8 mouse cellular contexts compared by ENCODE assay signal in the genomic region with DNA sequence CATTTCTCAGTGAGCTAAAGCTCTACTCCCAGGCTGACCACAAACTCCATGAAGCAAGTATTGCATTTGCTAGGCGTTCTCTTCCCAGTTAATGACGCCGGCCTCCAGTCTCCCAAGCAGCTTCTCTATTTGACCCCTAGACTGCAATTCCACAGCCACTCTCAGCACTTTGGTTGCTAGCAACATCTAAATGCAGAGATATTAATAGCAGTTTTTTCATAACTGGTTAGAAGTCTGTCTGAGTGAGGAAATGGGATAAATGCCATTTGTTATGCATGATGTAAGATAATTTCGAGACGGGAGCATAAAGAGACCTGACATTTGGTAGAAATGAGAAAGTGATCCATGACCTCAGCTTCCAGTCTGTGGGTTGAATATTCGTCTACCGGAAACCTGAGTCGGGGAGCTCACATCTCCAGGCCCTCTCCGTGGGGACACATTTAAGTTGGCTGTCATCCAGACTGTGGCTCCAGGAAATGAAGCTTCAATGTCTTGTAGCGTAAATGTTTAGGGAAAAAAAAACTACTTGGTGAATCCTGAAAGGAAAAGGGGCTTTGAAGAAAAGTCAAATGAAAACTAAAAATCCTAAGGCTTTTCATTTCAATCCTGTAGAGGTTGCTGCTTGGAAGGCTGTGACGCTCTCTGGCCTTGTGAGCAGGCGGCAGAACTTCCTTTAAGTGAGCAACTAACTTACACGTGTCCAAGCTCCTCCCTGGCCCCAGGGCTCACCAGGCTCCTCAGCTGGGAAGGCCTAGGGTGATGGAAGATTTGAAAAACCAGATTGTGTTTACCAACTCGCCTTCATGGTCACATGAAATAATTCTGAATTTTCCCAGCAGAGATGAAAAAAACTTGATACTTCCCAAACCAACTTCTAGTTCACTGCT.
DNase-seq lines count a peak whose midpoint lies in the region; ATAC-seq and TF ChIP-seq lines count a peak whose summit lies in the region.

No protein-coding gene starts in this region.

- intact Hi-C loops in heart, adult 2 months (cut with DNase I) = no loop called here

- TF ChIP-seq POLR2A in heart, adult 2 months (IDR thresholded peaks at IDR 0.05; ENCODE audit: insufficient read depth, low read depth, low read length) = no peak

- H3K27ac ChIP-seq in midbrain, embryonic 14.5 days (replicated peaks; ENCODE audit: low read depth, low read length) = 0 out of 2 replicates have a peak overlapping the region, but pooled peaks have one; percentile 60
- H3K27ac ChIP-seq in midbrain, embryonic 10.5 days (replicated peaks) = no peak overlapping the region
- H3K27ac ChIP-seq in heart, adult 2 months = peak overlapping the region; percentile 51
- peak overlapping the region; percentile 73 for H3K27ac ChIP-seq in intestine, embryonic 16.5 days (ENCODE audit: low read length)
- H3K27ac ChIP-seq in stomach, embryonic 14.5 days (ENCODE audit: low read length) = peak overlapping the region; percentile 68

- no peaks in the 10 kb centered on the region for H3K27me3 ChIP-seq in midbrain, embryonic 14.5 days (ENCODE audit: control insufficient read depth, insufficient read depth, low read length)
- H3K27me3 ChIP-seq in midbrain, embryonic 10.5 days (ENCODE audit: low read depth, poor library complexity, severe bottlenecking) = no peaks in the 10 kb centered on the region
- no peaks in the 10 kb centered on the region for H3K27me3 ChIP-seq in heart, adult 2 months (ENCODE audit: control insufficient read depth, insufficient read depth, low read length)
- no peaks in the 10 kb centered on the region for H3K27me3 ChIP-seq in intestine, embryonic 16.5 days (replicated peaks; ENCODE audit: control insufficient read depth, insufficient read depth, low read length)
- H3K27me3 ChIP-seq in stomach, embryonic 14.5 days (ENCODE audit: control insufficient read depth, insufficient read depth, low read length) = no peaks in the 10 kb centered on the region

- no peak overlapping the region for H3K9ac ChIP-seq in midbrain, embryonic 14.5 days (replicated peaks; ENCODE audit: low read length)
- no peak overlapping the region for H3K9ac ChIP-seq in heart, adult 2 months (ENCODE audit: low read depth, low read length)
- no peak overlapping the region for H3K9ac ChIP-seq in intestine, embryonic 16.5 days (ENCODE audit: low read depth, low read length)
- no peak overlapping the region for H3K9ac ChIP-seq in stomach, embryonic 14.5 days (replicated peaks; ENCODE audit: low read depth, low read length)

- H3K9me3 ChIP-seq in midbrain, embryonic 14.5 days (ENCODE audit: control insufficient read depth, low read length) = no peaks in the 10 kb centered on the region
- no peaks in the 10 kb centered on the region for H3K9me3 ChIP-seq in midbrain, embryonic 10.5 days (replicated peaks)
- no peaks in the 10 kb centered on the region for H3K9me3 ChIP-seq in intestine, embryonic 16.5 days (ENCODE audit: control insufficient read depth, low read length)
- no peaks in the 10 kb centered on the region for H3K9me3 ChIP-seq in stomach, embryonic 14.5 days (ENCODE audit: control insufficient read depth, low read depth, low read length)

- H3K79me2 ChIP-seq in heart, adult 2 months (replicated peaks; ENCODE audit: control insufficient read depth, insufficient read depth, low read length) = no peaks in the 10 kb centered on the region

- no peak for TF ChIP-seq CTCF in heart, adult 2 months (IDR thresholded peaks at IDR 0.05)

- peaks cover 7% of the 10 kb centered on the region; the same call in 1 of the 2 replicates for H3K4me1 ChIP-seq in midbrain, embryonic 14.5 days (ENCODE audit: control insufficient read depth, insufficient read depth, low read length)
- H3K4me1 ChIP-seq in midbrain, embryonic 10.5 days = peaks cover 15% of the 10 kb centered on the region
- peaks cover 7% of the 10 kb centered on the region for H3K4me1 ChIP-seq in heart, adult 2 months (ENCODE audit: control insufficient read depth, insufficient read depth, low read length)
- peaks cover 11% of the 10 kb centered on the region; the same call in 1 of the 2 replicates for H3K4me1 ChIP-seq in intestine, embryonic 16.5 days (ENCODE audit: control insufficient read depth, insufficient read depth, low read length)
- H3K4me1 ChIP-seq in stomach, embryonic 14.5 days (ENCODE audit: control insufficient read depth, insufficient read depth, low read length) = peaks cover 9% of the 10 kb centered on the region; the same call in 1 of the 2 replicates

- WGBS in midbrain, embryonic 14.5 days = 73% methylated on average over 14 of the region's 14 CpGs
- WGBS in midbrain, embryonic 10.5 days = 82% methylated on average over 14 of the region's 14 CpGs
- WGBS in heart, adult 2 months = 24% methylated on average over 14 of the region's 14 CpGs
- WGBS in intestine, embryonic 16.5 days = 41% methylated on average over 14 of the region's 14 CpGs
- WGBS in stomach, embryonic 14.5 days = 35% methylated on average over 14 of the region's 14 CpGs

- TF ChIP-seq EP300 in heart, adult 2 months (IDR thresholded peaks at IDR 0.05; ENCODE audit: insufficient read depth, low read depth, low read length) = no peak

- ATAC-seq in midbrain, embryonic 14.5 days (ENCODE audit: low FRiP score, low TSS enrichment) = no peak
- ATAC-seq in intestine, embryonic 16.5 days = no peak
- ATAC-seq in stomach, embryonic 14.5 days (ENCODE audit: insufficient number of reproducible peaks, insufficient read depth, low FRiP score, low read depth) = peak; percentile 48; the same call in 1 of the 2 replicates

- no peak overlapping the region for H3K4me2 ChIP-seq in midbrain, embryonic 14.5 days (ENCODE audit: low read length)
- H3K4me2 ChIP-seq in intestine, embryonic 16.5 days (ENCODE audit: low read depth, low read length) = no peak overlapping the region
- H3K4me2 ChIP-seq in stomach, embryonic 14.5 days (replicated peaks; ENCODE audit: low read depth, low read length) = no peak overlapping the region

- no peaks in the 10 kb centered on the region for H3K36me3 ChIP-seq in midbrain, embryonic 14.5 days (ENCODE audit: control insufficient read depth, insufficient read depth, low read length)
- H3K36me3 ChIP-seq in midbrain, embryonic 10.5 days = no peaks in the 10 kb centered on the region
- H3K36me3 ChIP-seq in heart, adult 2 months (ENCODE audit: control insufficient read depth, insufficient read depth, low read length) = no peaks in the 10 kb centered on the region; the same call in 1 of the 2 replicates
- no peaks in the 10 kb centered on the region for H3K36me3 ChIP-seq in intestine, embryonic 16.5 days (ENCODE audit: control insufficient read depth, insufficient read depth, low read length)
- H3K36me3 ChIP-seq in stomach, embryonic 14.5 days (ENCODE audit: control insufficient read depth, insufficient read depth, low read length) = no peaks in the 10 kb centered on the region

- peak; percentile 37 for DNase-seq in midbrain, embryonic 14.5 days
- no peak for DNase-seq in midbrain, embryonic 10.5 days (ENCODE audit: low spot score)
- peak; percentile 35 to 39 for DNase-seq in heart, adult 2 months
- no peak for DNase-seq in spleen, postnatal 4 days (ENCODE audit: low spot score in 2 of 2)
- DNase-seq in layer of hippocampus, adult 11-12 months (ENCODE audit: low spot score) = no peak
- no peak for DNase-seq in adrenal gland, postnatal 36 days

- H3K4me3 ChIP-seq in midbrain, embryonic 14.5 days (replicated peaks; ENCODE audit: low read depth, low read length) = no peak overlapping the region
- no peak overlapping the region for H3K4me3 ChIP-seq in midbrain, embryonic 10.5 days
- 0 out of 2 replicates have a peak overlapping the region, but pooled peaks have one; percentile 8 for H3K4me3 ChIP-seq in heart, adult 2 months
- H3K4me3 ChIP-seq in intestine, embryonic 16.5 days (ENCODE audit: low read length) = no peak overlapping the region
- H3K4me3 ChIP-seq in stomach, embryonic 14.5 days (ENCODE audit: low read depth, low read length) = no peak overlapping the region

Comparison
In these comparisons a context has a peak if more than half of its experiments do, and no peak if none do; other contexts are left out.
1. DNase-seq: peak in midbrain, embryonic 14.5 days (single experiment) and heart, adult 2 months (2 of 2); none in midbrain, embryonic 10.5 days (single experiment), spleen, postnatal 4 days (0 of 2), layer of hippocampus, adult 11-12 months (single experiment) and adrenal gland, postnatal 36 days (0 of 2).